Mouse (Mus musculus): ENCODE results near the gene Trpm1. TPM values are rescaled to one million over a fixed set of nuclear protein-coding genes. Genes with fewer than 3 reads are reported as not detected.

The Trpm1 gene
- polyA plus RNA-seq, 1 experiment from 2014 or later: 0.11 TPM

DNA sequence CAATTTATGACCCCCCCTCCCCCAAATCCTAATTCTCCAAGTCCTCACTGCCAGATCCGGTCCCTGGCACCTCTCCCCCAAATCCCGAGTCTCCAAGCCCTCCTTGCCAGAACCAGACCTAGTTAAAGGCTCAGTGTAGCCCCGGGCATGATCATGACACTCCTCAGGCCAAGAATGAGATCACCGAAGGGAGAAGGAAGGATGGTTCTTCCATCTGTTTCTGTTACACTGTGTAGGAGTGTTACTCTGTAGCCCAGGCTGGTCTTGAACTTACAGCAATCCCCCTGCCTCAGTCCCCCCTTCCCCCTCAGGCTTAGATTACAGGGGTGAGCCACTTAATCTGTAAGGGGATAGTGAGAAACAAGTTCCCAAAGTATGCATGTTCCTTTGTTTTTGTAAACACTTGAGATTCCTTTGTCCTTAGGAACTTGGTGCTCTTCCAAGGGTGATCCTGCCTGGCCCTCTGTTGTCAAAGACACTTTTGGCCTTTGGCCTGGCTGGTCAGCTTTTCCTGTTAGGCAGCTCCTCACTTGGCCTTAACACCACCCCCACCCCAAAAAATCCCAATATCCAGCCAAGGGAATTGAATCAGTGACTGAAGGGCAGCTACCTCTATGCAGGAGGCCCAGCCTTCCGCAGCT, 2.8 kb downstream of the Trpm1 start:
- WGBS: 61% methylated on average over 5 of the region's 5 CpGs
- peaks cover 18% of the 10 kb centered on the region for H3K4me1 ChIP-seq (replicated peaks)
- H3K27ac ChIP-seq: 0 out of 2 replicates have a peak overlapping the region, but pooled peaks have one; percentile 27
- H3K9ac ChIP-seq: no peak overlapping the region
- H3K36me3 ChIP-seq: no peaks in the 10 kb centered on the region
- H3K27me3 ChIP-seq: no peaks in the 10 kb centered on the region
- ATAC-seq (replicated peaks; ENCODE audit: insufficient number of reproducible peaks, insufficient read depth, low FRiP score, low read depth): no peak
- peak overlapping the region; percentile 52; the same call in 1 of the 2 replicates for H3K4me2 ChIP-seq
- no peaks in the 10 kb centered on the region for H3K9me3 ChIP-seq (replicated peaks)
- no peak overlapping the region for H3K4me3 ChIP-seq

- Histone ChIP-seq H3K9me3 (replicated peaks) (no peaks in the 10 kb centered on the region), H3K27me3 (no peaks in the 10 kb centered on the region), H3K27ac (no peak overlapping the region), H3K4me2 (no peak overlapping the region), H3K36me3 (no peaks in the 10 kb centered on the region), H3K9ac (no peak overlapping the region), H3K4me3 (no peak overlapping the region), H3K4me1 (replicated peaks) (peaks cover 18% of the 10 kb centered on the region)
- whole genome bisulfite sequencing: 59% methylated on average over 7 of the region's 7 CpGs
- no peak for ATAC-seq (replicated peaks; ENCODE audit: insufficient number of reproducible peaks, insufficient read depth, low FRiP score, low read depth)
Observed at GRCm38 (mm10) chr7:64156918-64157690, 3.5 kb downstream of the Trpm1 start.

- no peaks in the 10 kb centered on the region for H3K27me3 ChIP-seq
- H3K9me3 ChIP-seq (replicated peaks): no peaks in the 10 kb centered on the region
- H3K36me3 ChIP-seq: no peaks in the 10 kb centered on the region
- no peak for ATAC-seq (replicated peaks; ENCODE audit: insufficient number of reproducible peaks, insufficient read depth, low FRiP score, low read depth)
- WGBS: 77% methylated on average over 12 of the region's 12 CpGs
- peaks cover 18% of the 10 kb centered on the region for H3K4me1 ChIP-seq (replicated peaks)
- H3K4me2 ChIP-seq: no peak overlapping the region
- no peak overlapping the region for H3K4me3 ChIP-seq
- no peak overlapping the region for H3K9ac ChIP-seq
- H3K27ac ChIP-seq: no peak overlapping the region
Observed at GRCm38 (mm10) chr7:64158281-64159055, 4.8 kb downstream of the Trpm1 start.

- Histone ChIP-seq H3K36me3 (no peaks in the 10 kb centered on the region), H3K9me3 (replicated peaks) (no peaks in the 10 kb centered on the region), H3K4me3 (no peak overlapping the region), H3K27ac (no peak overlapping the region), H3K27me3 (no peaks in the 10 kb centered on the region), H3K4me1 (replicated peaks) (peaks cover 18% of the 10 kb centered on the region), H3K4me2 (no peak overlapping the region), H3K9ac (no peak overlapping the region)
- no peak for ATAC-seq (replicated peaks; ENCODE audit: insufficient number of reproducible peaks, insufficient read depth, low FRiP score, low read depth)
- WGBS: 55% methylated on average over 5 of the region's 5 CpGs
Observed at GRCm38 (mm10) chr7:64159056-64159542, 5.5 kb downstream of the Trpm1 start.

DNA sequence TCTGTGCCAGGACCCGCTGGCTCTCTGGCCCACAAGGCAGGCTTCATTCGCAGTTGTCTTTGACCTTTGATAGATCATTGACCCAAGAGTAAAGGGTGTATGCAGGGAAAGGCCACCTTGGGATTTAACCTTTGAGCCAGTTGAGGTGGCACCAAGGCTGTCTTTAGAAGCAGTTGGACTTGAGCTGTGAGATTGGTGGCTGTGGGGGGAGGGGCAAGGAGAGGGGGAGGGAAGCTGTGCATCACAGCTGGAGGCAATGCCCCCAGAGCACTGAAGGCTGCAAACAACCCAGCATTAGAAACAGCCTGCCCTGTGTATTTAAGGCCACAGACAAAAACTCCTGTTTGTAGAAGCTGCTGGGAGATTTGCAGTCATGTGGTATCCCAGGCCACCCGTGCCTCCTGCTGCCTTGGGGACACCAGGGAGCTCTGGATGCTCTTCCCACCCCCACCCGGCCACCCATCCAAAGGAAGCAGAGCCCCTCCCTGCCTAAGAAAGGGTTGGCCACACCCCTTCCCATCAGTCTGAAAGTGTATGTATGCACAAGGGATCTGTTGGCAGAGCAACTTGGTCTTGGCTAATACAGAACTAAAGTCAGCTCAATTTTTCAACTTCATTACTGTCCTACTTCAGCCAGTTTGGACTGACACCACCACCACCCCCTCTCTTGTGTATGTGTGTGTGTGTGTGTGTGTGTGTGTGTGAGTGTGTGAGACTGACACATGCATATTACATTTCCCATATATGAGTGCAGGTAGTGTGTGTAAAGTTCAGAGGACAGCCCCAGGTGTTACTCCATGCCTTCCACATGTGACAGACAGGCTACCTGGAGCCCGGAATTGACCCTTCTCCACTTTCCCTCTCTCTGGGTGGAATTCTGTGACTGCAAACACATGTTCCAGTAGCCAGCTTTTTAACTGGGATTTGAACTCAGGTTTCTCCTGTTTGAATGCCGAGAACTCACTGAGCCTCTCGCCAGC, 6.3 kb downstream of the Trpm1 start:
- 60% methylated on average over 7 of the region's 7 CpGs for WGBS
- Histone ChIP-seq H3K27ac (no peak overlapping the region), H3K36me3 (no peaks in the 10 kb centered on the region), H3K4me3 (no peak overlapping the region), H3K9me3 (replicated peaks) (no peaks in the 10 kb centered on the region), H3K27me3 (no peaks in the 10 kb centered on the region), H3K4me1 (replicated peaks) (peaks cover 18% of the 10 kb centered on the region), H3K9ac (no peak overlapping the region), H3K4me2 (no peak overlapping the region)
- ATAC-seq (replicated peaks; ENCODE audit: insufficient number of reproducible peaks, insufficient read depth, low FRiP score, low read depth): no peak

DNA sequence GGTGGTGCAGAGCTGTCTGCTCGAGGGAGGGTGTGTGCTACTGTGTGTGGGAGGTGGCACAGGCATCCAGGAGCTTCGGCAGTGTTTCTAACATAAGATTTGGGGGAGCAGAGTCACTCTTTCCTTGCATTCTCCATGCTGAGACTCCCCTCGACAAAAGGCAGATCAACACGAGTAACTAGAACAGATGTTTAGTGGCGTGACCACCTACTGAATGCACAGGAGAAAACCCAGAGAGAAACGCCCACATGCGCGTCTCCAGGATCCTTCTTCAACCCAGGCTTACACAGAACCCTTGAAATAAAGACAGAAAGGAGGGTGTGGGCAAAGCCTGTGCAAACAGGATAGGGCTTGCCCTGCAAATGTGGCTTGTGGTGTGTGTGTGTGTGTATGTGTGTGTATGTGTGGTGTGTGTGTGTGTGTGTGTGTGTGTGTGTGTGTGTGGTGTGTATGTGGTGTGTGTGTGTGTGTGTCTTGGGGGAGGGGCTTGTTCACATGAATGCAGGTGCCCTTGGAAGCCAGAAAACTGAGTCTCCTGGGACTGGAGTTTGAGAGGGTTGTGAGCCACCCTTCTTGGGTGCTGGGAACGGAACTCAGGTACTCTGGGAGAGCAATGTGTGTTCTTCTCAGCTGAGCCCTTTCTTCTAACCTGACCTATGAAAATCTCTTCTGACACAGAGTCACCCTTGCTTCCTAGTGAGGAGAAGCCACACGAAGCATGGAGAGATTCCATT, 7.3 kb downstream of the Trpm1 start:
- Histone ChIP-seq H3K27me3 (no peaks in the 10 kb centered on the region), H3K27ac (no peak overlapping the region), H3K4me2 (no peak overlapping the region), H3K4me3 (no peak overlapping the region), H3K4me1 (replicated peaks) (peaks cover 8% of the 10 kb centered on the region; the same call in 1 of the 2 replicates), H3K9me3 (replicated peaks) (no peaks in the 10 kb centered on the region), H3K36me3 (no peaks in the 10 kb centered on the region), H3K9ac (no peak overlapping the region)
- no peak for ATAC-seq (replicated peaks; ENCODE audit: insufficient number of reproducible peaks, insufficient read depth, low FRiP score, low read depth)
- 68% methylated on average over 10 of the region's 10 CpGs for WGBS

- H3K4me2 ChIP-seq: no peak overlapping the region
- no peak overlapping the region for H3K9ac ChIP-seq
- no peaks in the 10 kb centered on the region for H3K9me3 ChIP-seq (replicated peaks)
- no peak for ATAC-seq (replicated peaks; ENCODE audit: insufficient number of reproducible peaks, insufficient read depth, low FRiP score, low read depth)
- WGBS: 52% methylated on average over 7 of the region's 7 CpGs
- no peaks in the 10 kb centered on the region for H3K4me1 ChIP-seq (replicated peaks)
- H3K27ac ChIP-seq: no peak overlapping the region
- no peaks in the 10 kb centered on the region for H3K36me3 ChIP-seq
- H3K4me3 ChIP-seq: no peak overlapping the region
- no peaks in the 10 kb centered on the region for H3K27me3 ChIP-seq
Observed at GRCm38 (mm10) chr7:64161990-64162389, 8.4 kb downstream of the Trpm1 start.

GRCm38 (mm10) chr7:64163086-64163485, 9.5 kb downstream of the Trpm1 start:
- H3K4me1 ChIP-seq (replicated peaks): no peaks in the 10 kb centered on the region
- no peak overlapping the region for H3K4me2 ChIP-seq
- no peaks in the 10 kb centered on the region for H3K27me3 ChIP-seq
- no peak overlapping the region for H3K27ac ChIP-seq
- H3K36me3 ChIP-seq: no peaks in the 10 kb centered on the region
- H3K4me3 ChIP-seq: no peak overlapping the region
- no peak overlapping the region for H3K9ac ChIP-seq
- no peaks in the 10 kb centered on the region for H3K9me3 ChIP-seq (replicated peaks)
- no peak for ATAC-seq (replicated peaks; ENCODE audit: insufficient number of reproducible peaks, insufficient read depth, low FRiP score, low read depth)
- 77% methylated on average over 3 of the region's 3 CpGs for WGBS

DNA sequence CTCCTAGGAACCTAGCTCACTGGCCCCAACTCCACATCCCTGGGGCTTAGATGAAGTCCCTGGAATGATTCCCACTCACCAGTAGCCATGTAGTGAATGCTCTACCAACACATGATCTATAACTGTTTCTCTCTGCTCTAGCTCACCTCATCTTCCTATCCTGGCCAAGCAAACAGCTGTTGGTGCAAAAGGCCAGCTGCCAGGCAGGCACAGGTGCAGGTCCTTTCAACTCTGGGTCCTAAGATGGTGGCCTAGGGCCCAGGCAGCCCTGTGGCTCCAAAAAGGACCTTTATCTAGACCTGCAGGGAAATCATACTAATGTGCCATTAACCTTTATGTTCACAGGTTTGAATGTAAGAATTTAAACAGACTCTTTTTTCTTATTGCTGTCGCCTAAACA, 10.3 kb downstream of the Trpm1 start:
- WGBS: 76% methylated on average over 1 of the region's 1 CpGs

DNA sequence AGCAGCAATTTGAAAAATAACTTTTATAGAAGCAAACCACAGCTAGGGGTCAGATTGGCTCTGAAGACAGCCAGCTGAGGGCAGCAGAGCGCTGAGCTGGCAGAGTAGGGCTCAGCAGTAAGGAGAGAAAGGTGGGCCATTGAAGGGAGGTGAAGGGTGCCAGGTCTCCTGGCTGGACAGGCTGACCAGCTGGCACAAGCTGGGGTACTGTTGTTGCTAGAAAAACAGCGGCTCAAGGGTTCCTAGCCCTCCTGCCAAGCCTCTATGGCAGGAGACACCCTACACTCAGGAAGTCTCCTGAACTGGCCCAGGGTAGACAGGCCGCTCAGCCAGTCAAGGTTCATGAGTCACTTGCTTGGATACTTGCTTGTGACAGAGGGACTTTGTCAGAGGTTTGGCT, 11.4 kb downstream of the Trpm1 start:
- no peak overlapping the region for H3K4me2 ChIP-seq
- H3K9me3 ChIP-seq (replicated peaks): no peaks in the 10 kb centered on the region
- H3K36me3 ChIP-seq: no peaks in the 10 kb centered on the region
- no peak for ATAC-seq (replicated peaks; ENCODE audit: insufficient number of reproducible peaks, insufficient read depth, low FRiP score, low read depth)
- H3K27ac ChIP-seq: no peak overlapping the region
- no peaks in the 10 kb centered on the region for H3K4me1 ChIP-seq (replicated peaks)
- no peak overlapping the region for H3K9ac ChIP-seq
- H3K4me3 ChIP-seq: no peak overlapping the region
- H3K27me3 ChIP-seq: no peaks in the 10 kb centered on the region
- WGBS: 61% methylated on average over 3 of the region's 3 CpGs

More for the DNA sequence above, 10.3 kb downstream of the Trpm1 start:
- Histone ChIP-seq H3K4me1 (replicated peaks) (no peaks in the 10 kb centered on the region), H3K36me3 (no peaks in the 10 kb centered on the region), H3K27ac (no peak overlapping the region), H3K4me3 (no peak overlapping the region), H3K4me2 (no peak overlapping the region), H3K9ac (no peak overlapping the region), H3K9me3 (replicated peaks) (no peaks in the 10 kb centered on the region), H3K27me3 (no peaks in the 10 kb centered on the region)
- ATAC-seq (replicated peaks; ENCODE audit: insufficient number of reproducible peaks, insufficient read depth, low FRiP score, low read depth): no peak
